Mouse (Mus musculus): ENCODE data around the gene Ofcc1. TPM values are rescaled to one million over a fixed set of nuclear protein-coding genes. Genes with fewer than 3 reads are reported as not detected.

Ofcc1 gene
- not detected in 2 replicates for polyA plus RNA-seq (2016; fragmentation: Nextera tagmentation; extraction: Ambion mirVana)

DNA sequence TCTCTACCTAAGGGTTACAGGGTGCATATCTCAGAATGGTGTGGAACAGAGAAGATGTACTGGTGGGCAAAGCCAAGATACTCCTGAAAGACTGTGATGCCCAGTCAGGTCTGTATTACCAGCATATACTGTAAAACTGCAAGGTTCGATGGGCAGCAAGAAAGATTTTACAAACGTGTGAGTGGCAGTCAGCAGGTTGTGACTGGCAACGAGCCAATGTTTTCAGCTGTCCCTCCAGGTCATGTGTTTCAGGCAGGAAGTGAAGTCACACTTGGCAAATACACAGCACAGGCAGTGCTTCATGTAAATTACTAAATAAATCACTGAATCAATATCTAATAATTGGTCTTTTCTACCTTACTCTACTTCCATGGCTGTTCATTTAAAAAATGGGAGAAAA lies at the start of gene Ofcc1:
Ofcc1 (minus strand) TSS at position 163 of the 400 bp plus-strand sequence.
- WGBS, result 80% methylated on average over 3 of the region's 3 CpGs
- Histone ChIP-seq H3K27me3 (ENCODE audit: low read depth, poor library complexity, severe bottlenecking) (no peaks in the 10 kb centered on the region), H3K4me1 (peaks cover 5% of the 10 kb centered on the region), H3K9me3 (replicated peaks) (no peaks in the 10 kb centered on the region), H3K4me3 (no peak within 1 kb of the TSS), H3K36me3 (no peaks in the 10 kb centered on the region), H3K27ac (replicated peaks) (no peak within 1 kb of the TSS)
- DNase-seq (ENCODE audit: low spot score), result no peak

DNA sequence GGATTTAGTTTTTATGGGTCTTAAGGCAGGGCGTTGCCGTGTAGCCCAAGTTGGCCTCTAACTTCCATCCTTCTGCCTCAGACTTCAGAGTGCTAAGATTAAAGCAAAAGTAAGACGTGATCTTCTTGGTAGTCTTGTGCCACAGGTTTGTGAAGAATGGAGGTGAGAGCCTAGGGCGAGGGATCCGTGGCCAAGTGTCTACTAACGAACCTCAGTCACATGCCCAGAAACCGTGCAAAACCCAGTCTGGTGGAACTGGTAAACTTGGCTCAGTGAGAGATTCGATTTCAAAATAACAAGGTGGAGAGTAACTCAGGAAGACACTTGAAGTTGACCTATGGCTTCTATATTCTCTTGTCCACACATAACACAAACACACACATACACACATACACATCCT lies 28.9 kb upstream of the Ofcc1 start:
- DNase-seq (ENCODE audit: low spot score), result no peak

DNA sequence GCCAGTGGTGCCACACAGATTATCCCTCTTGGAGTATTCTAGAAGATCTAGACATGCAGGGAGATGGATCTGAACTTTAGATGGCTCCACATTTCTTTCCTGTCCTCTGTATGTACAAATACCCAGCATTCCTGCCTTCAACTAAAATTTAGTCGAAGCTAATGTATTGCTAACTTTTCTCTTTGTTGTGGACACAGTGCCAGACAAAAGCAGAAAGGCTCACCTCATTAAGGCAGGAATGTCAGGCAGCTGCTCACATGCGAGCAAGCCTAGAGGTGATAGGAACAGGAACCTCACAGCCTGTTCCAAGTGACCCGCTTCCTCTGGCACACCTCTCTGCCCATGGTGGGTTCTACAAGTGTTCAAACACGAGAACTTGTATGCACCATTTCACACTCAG lies 26.2 kb upstream of the Ofcc1 start:
- H3K36me3 ChIP-seq, result no peaks in the 10 kb centered on the region
- H3K4me3 ChIP-seq, result no peak overlapping the region
- DNase-seq (ENCODE audit: low spot score), result no peak
- no peak overlapping the region for H3K27ac ChIP-seq (replicated peaks)
- no peaks in the 10 kb centered on the region for H3K27me3 ChIP-seq (ENCODE audit: low read depth, poor library complexity, severe bottlenecking)
- 58% methylated on average over 4 of the region's 4 CpGs for WGBS
- H3K9me3 ChIP-seq (replicated peaks), result no peaks in the 10 kb centered on the region
- H3K4me1 ChIP-seq, result peaks cover 18% of the 10 kb centered on the region

More for the DNA sequence above, 28.9 kb upstream of the Ofcc1 start:
- H3K36me3 ChIP-seq, result no peaks in the 10 kb centered on the region
- H3K27ac ChIP-seq (replicated peaks), result no peak overlapping the region
- no peak overlapping the region for H3K4me3 ChIP-seq
- peaks cover 15% of the 10 kb centered on the region for H3K4me1 ChIP-seq
- WGBS, result 93% methylated on average over 8 of the region's 8 CpGs
- H3K27me3 ChIP-seq (ENCODE audit: low read depth, poor library complexity, severe bottlenecking), result no peaks in the 10 kb centered on the region
- no peaks in the 10 kb centered on the region for H3K9me3 ChIP-seq (replicated peaks)

DNA sequence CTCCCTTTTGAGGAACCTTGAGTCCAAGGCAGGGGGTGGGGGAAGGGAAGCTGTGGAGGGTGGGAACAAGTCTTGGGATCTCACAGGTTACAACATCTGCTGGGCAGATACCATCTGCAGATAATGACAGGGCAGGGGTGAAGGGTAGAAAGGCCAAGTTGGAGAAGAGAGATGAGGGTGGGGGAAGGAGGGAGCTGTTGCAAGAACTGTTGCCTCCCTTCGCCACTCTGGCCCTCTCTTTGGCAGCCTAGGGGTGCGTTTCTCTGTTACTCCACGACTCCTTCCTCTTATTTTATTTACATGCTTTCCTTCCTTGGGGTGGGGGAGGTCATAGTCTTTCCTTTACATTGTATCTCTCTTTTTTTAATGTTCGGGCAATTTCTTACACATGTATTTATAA lies 23.7 kb upstream of the Ofcc1 start:
- Histone ChIP-seq H3K27me3 (ENCODE audit: low read depth, poor library complexity, severe bottlenecking) (no peaks in the 10 kb centered on the region), H3K4me3 (no peak overlapping the region), H3K27ac (replicated peaks) (no peak overlapping the region), H3K36me3 (no peaks in the 10 kb centered on the region), H3K9me3 (replicated peaks) (peaks cover under 1% of the 10 kb centered on the region; the same call in 1 of the 2 replicates), H3K4me1 (peaks cover 18% of the 10 kb centered on the region)
- 76% methylated on average over 4 of the region's 4 CpGs for WGBS
- no peak for DNase-seq (ENCODE audit: low spot score)

DNA sequence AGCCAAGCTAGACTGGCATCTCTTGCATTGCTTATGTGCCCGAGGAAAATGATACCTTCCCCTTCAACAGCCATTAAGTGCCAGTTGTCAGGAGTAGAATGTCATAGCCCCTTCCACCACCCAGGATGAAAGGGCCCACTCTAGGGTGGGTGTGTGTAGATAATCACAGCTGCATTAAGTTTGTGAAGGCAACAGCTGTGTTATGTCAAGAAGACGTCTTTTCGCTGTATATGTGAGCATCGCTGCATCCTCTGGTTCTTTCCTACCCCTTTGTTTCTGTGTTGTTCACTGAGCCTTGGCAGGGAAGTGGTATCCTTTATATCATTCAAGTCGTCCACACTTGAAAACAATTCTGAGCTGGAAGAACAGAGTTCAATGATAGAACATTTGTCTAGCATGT lies 15.5 kb upstream of the Ofcc1 start:
- no peak for DNase-seq (ENCODE audit: low spot score)
- Histone ChIP-seq H3K9me3 (replicated peaks) (peaks cover 4% of the 10 kb centered on the region; the same call in 1 of the 2 replicates), H3K4me3 (no peak overlapping the region), H3K4me1 (no peaks in the 10 kb centered on the region), H3K27me3 (ENCODE audit: low read depth, poor library complexity, severe bottlenecking) (no peaks in the 10 kb centered on the region), H3K36me3 (no peaks in the 10 kb centered on the region), H3K27ac (replicated peaks) (no peak overlapping the region)
- WGBS, result 83% methylated on average over 5 of the region's 5 CpGs

DNA sequence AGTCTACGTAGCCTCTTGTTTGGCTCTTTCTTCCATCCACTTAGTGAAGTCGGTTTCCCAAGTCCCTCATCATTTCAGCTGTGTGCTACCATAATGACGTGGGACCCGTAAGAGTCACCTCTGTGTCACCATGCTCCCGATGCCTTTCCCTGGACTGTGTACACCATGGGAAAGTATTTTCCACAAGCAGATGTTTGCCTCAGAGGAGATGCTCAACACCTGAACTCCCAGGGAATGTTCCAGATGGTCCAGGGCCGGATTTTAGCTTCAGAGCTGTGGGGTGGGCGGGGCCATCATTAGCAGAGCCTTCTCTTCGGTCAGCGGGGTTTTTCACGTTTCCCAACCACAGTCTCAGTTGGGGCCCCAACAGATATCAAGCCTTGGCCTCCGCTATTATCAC lies 5.5 kb upstream of the Ofcc1 start:
- 88% methylated on average over 11 of the region's 11 CpGs for whole genome bisulfite sequencing
- no peak overlapping the region for H3K4me3 ChIP-seq
- 0 out of 2 replicates have a peak, but pooled peaks cover 2% of the 10 kb centered on the region for H3K9me3 ChIP-seq (replicated peaks)
- no peaks in the 10 kb centered on the region for H3K4me1 ChIP-seq
- no peak overlapping the region for H3K27ac ChIP-seq (replicated peaks)
- H3K27me3 ChIP-seq (ENCODE audit: low read depth, poor library complexity, severe bottlenecking), result no peaks in the 10 kb centered on the region
- H3K36me3 ChIP-seq, result no peaks in the 10 kb centered on the region
- no peak for DNase-seq (ENCODE audit: low spot score)

DNA sequence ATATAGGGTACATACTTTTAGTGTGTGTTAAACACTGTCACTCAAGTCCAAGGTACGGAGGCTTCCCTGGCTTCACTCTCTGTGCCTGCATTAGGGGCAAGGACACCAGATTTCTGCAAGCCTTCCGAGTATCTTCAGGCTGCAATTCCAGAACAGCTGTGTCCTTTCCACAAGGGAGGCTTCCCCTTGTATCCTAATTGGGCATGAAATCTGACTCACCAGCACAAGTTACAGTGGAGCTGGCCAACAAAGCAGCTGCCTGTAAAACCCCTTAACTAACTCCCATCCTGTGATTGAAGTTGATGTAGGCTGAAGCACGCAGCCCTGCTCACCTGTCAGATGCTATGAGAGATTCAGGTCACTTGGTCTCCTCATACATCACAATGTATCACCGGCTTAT lies 3.6 kb upstream of the Ofcc1 start:
- Histone ChIP-seq H3K4me1 (peaks cover 5% of the 10 kb centered on the region), H3K27me3 (ENCODE audit: low read depth, poor library complexity, severe bottlenecking) (no peaks in the 10 kb centered on the region)
- 83% methylated on average over 4 of the region's 4 CpGs for WGBS

DNA sequence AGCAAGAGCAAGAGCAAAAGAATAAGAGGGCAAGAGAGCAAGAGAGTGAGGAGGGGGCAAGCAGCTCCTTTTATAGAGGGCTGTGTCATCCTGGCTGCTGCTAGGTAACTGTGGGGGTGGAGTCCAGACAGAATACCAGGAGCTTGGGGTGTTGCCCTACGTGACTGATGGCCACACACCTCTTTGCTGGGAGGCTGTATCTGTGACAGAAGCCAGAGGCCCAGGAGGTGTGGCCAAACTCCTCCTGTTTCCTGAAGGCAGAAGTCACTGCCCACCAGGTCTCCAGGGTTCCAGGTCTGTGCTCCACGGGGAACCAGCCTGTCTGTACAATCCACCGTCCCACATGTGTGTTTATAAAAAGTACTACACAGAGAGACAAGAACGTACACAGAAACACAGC lies 558 bp downstream of the Ofcc1 start:
- no peaks in the 10 kb centered on the region for H3K9me3 ChIP-seq (replicated peaks)
- H3K36me3 ChIP-seq, result no peaks in the 10 kb centered on the region
- 62% methylated on average over 4 of the region's 4 CpGs for WGBS
- DNase-seq (ENCODE audit: low spot score), result no peak
- H3K27ac ChIP-seq (replicated peaks), result no peak overlapping the region
- H3K27me3 ChIP-seq (ENCODE audit: low read depth, poor library complexity, severe bottlenecking), result no peaks in the 10 kb centered on the region
- H3K4me3 ChIP-seq, result no peak overlapping the region
- H3K4me1 ChIP-seq, result peaks cover 5% of the 10 kb centered on the region

More for the DNA sequence above, 3.6 kb upstream of the Ofcc1 start:
- no peak overlapping the region for H3K27ac ChIP-seq (replicated peaks)
- no peaks in the 10 kb centered on the region for H3K9me3 ChIP-seq (replicated peaks)
- no peak for DNase-seq (ENCODE audit: low spot score)
- H3K4me3 ChIP-seq, result no peak overlapping the region
- H3K36me3 ChIP-seq, result no peaks in the 10 kb centered on the region

DNA sequence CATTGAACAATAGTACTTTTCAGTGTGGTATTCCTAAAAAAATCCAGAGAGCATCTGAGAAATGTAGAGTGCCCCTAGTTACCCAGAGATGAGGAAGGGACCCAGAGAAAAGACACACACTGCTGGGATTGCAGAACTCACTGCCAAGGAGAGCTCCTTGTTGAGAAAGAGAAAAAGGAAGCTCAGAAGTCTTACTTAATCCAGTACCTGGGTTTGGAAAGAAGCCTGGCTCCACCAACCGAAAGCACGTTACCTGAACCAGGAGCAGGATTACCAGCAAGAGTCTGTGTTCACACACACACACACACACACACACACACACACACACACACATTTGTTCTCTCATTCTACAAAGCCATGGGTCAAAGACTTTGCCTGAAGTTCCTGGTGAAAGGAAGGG lies 14.2 kb downstream of the Ofcc1 start:
- H3K4me3 ChIP-seq, result no peak overlapping the region
- no peaks in the 10 kb centered on the region for H3K27me3 ChIP-seq (ENCODE audit: low read depth, poor library complexity, severe bottlenecking)
- 96% methylated on average over 2 of the region's 2 CpGs for WGBS
- no peaks in the 10 kb centered on the region for H3K4me1 ChIP-seq
- no peaks in the 10 kb centered on the region for H3K9me3 ChIP-seq (replicated peaks)
- DNase-seq (ENCODE audit: low spot score), result no peak
- no peaks in the 10 kb centered on the region for H3K36me3 ChIP-seq
- H3K27ac ChIP-seq (replicated peaks), result no peak overlapping the region

DNA sequence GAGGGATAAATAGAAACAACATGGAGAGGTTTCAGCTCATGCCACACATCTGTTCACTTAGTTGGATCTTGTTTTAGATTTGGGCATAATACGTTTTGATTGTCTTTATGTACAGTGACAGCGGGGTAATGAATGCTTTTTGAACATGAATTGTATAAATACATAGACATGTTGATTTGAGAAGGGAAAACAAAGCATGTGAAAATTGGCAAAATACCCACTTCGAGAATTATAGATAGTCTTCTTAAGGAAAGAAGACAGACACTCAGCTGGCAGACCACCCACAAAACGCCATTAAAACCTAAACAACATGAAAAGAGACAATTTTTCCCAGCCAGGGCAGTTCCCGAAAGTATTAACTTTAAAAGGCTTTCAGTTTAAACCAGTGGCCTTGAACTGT lies 37.9 kb downstream of the Ofcc1 start:
- DNase-seq (ENCODE audit: low spot score), result no peak
- Histone ChIP-seq H3K4me1 (no peaks in the 10 kb centered on the region), H3K36me3 (no peaks in the 10 kb centered on the region), H3K27me3 (ENCODE audit: low read depth, poor library complexity, severe bottlenecking) (no peaks in the 10 kb centered on the region), H3K9me3 (replicated peaks) (no peaks in the 10 kb centered on the region), H3K27ac (replicated peaks) (no peak overlapping the region), H3K4me3 (no peak overlapping the region)
- WGBS, result 89% methylated on average over 5 of the region's 5 CpGs

DNA sequence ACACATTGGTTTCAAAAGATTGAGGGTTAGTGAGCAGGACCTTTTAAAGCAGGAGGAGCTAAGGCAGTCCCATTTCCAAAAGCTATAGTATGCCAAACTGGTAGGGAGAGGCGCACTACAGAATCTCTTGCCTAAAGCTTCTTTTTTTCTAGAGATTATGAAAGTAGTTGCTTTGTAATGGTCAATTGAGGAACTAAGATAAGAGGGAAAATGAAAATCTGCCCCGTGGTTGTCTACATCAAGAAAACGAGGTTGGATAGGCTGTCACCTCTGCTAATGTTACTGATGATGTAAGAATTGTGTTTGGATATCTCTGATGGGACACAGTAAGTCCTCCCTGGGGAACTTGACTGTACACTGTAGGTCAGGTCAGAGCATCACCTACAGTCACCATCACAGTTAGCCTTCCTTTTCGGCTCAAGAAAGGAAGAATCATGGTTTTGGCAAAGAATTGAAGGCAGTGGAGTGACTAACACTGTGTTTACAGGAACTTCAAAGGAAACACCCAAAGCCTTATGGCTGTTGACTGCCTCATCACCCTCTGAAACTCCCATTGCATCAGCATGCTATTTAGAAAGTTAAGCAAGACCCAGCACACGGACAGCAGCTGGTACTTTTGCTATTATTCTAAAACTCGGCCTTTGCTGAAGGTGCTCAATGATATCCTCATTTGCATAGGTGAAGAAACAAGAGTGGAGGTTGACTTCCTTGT lies 40.3 kb downstream of the Ofcc1 start:
- 87% methylated on average over 6 of the region's 6 CpGs for WGBS
- no peaks in the 10 kb centered on the region for H3K36me3 ChIP-seq
- DNase-seq (ENCODE audit: low spot score), result no peak
- H3K4me3 ChIP-seq, result no peak overlapping the region
- H3K4me1 ChIP-seq, result no peaks in the 10 kb centered on the region
- H3K27ac ChIP-seq (replicated peaks), result no peak overlapping the region
- H3K9me3 ChIP-seq (replicated peaks), result no peaks in the 10 kb centered on the region
- no peaks in the 10 kb centered on the region for H3K27me3 ChIP-seq (ENCODE audit: low read depth, poor library complexity, severe bottlenecking)

DNA sequence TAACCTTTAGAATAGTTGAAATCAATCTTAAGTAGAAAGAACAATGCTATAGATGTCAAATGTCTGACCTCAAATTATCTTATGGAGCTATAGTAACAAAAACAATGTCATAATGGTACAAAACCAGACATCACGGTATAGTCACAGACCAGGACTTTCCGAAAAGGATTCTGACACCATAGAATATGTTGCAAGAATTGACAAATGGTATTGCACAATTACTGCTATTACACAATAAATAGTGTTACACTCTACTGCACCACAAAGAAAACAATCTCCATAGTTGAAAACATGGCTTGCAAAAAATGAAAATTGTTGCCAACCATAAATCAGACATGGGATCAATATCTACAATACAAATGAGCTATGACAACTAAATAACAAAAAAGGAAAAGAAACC lies 43.5 kb downstream of the Ofcc1 start:
- no peak for DNase-seq (ENCODE audit: low spot score)
- Histone ChIP-seq H3K4me1 (no peaks in the 10 kb centered on the region), H3K4me3 (no peak overlapping the region), H3K27ac (replicated peaks) (no peak overlapping the region), H3K9me3 (replicated peaks) (no peaks in the 10 kb centered on the region), H3K27me3 (ENCODE audit: low read depth, poor library complexity, severe bottlenecking) (no peaks in the 10 kb centered on the region), H3K36me3 (no peaks in the 10 kb centered on the region)
- 93% methylated on average over 2 of the region's 2 CpGs for WGBS

DNA sequence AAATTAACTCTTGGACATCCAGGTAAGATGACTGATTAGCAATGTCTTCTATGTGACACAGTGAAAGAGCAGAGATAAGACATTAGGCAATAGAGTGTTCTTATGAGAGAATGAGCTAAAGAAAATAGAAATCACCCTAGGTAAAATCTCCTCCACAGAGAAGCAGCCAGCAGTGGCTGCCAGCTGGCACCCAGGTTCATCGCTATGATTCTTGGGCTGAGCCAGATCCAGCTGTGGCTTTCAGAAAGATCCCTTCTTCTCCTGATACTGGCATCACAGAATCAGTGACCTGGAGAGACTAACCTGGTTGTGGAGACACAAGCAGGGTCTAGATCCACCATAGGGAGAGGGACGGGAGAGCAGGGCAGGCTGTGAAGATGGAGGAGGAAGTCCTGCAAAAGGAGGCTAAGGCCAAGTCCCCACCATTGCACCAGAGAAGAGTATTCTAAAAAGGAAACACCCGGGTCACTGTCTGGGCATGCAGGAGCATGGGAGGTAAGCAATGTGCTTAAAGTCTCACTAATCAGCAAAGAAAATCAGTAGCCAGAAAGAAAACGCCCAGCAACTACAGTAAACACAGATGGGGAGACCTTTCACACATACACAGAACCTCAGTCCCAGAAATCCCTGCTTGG lies 46.0 kb downstream of the Ofcc1 start:
- H3K4me3 ChIP-seq, result no peak overlapping the region
- H3K9me3 ChIP-seq (replicated peaks), result no peaks in the 10 kb centered on the region
- DNase-seq (ENCODE audit: low spot score), result no peak
- no peaks in the 10 kb centered on the region for H3K27me3 ChIP-seq (ENCODE audit: low read depth, poor library complexity, severe bottlenecking)
- H3K4me1 ChIP-seq, result no peaks in the 10 kb centered on the region
- H3K36me3 ChIP-seq, result no peaks in the 10 kb centered on the region
- no peak overlapping the region for H3K27ac ChIP-seq (replicated peaks)
- WGBS, result 83% methylated on average over 4 of the region's 4 CpGs
